Mouse (Mus musculus) erythroblast, embryonic 14.5 days (primary cell): ENCODE data around the gene Slc6a9.

Source experiments
- GATA1 ChIP-seq: IDR thresholded peaks from 2 replicates; pipeline ENCODE4 v1.6.1; 2012; ENCODE audit warnings: low read length, inconsistent platforms, mixed read lengths
- TAL1 ChIP-seq: IDR thresholded peaks from 3 replicates; pipeline ENCODE4 v1.6.1; 2012; ENCODE audit warnings: low read length, inconsistent platforms, mixed read lengths

GRCm38 (mm10) chr4:117814333-117814732, 20.0 kb upstream of the Slc6a9 start:
- no peak for TF ChIP-seq GATA1
- no peak for TF ChIP-seq TAL1
